Mouse (Mus musculus): ENCODE measurements around the gene Ccrl2.

Gene Ccrl2

DNA sequence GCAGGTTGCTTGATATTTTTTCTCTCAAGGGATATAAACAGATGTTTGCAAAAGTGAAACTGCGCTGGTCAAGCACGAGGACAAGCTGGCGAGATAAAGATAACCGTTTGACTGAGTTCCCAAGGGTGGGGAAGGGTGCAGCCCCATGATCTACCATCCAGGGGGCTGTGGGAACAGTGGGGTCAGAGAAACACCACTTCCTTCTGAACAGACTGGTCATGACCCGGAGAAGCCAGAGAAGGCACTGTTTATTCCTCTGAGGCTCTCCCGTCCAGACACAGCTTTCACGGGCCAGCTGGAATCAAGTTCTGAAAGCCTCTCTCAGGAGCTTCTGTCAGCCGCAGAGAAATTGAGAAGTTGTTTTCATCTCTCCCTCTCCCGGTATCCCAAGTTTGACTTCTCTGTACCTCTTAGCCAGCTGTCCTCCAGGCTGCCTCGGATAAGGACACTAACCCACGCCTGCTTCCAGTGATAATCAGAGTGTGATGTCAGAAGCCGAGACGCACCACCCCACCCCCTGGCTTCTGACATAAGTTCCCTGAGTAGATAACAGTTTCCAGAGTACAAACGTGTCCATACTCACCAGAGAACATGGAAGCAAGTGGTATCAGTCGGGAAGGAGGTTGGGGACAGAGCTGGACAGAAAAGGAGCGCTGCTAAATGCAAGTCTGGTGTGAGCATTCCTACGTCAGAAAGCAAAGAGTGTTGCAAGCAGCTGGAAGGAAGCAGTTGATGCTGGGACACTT lies at the start of gene Ccrl2:
Gene Ccrl2, minus strand, starts transcription at position 722 of the 746 bp plus-strand sequence.
- Histone ChIP-seq H3K36me3 (ENCODE audit: control insufficient read depth, insufficient read depth, low read length, poor library complexity, severe bottlenecking) (no peaks in the 10 kb centered on the region), H3K27me3 (ENCODE audit: control insufficient read depth, insufficient read depth, low read length, poor library complexity, severe bottlenecking) (no peaks in the 10 kb centered on the region)
- peak; percentile 33 for DNase-seq (ENCODE audit: low read depth, low spot score)

DNA sequence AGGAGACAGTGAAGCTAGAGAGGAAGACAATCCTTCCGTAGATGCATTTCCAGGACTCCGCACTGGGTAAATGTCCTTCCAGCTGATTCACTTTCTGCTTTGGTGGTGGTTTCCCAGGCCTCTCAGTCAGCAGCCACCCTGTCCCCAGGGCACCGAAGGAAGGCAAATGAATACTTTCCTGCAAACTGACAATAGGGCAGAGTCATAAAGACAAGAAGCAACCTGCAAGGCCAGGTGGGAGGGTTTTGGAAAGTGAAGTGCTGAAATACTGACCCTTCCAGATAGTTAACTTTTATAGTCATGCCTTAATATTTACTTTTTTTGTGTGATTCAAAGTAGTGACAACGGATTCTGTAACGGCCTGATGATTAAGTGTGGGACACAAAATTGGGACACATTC lies 46.6 kb upstream of the Ccrl2 start:
- no peak for DNase-seq (ENCODE audit: low read depth, low spot score)
- Histone ChIP-seq H3K27me3 (ENCODE audit: control insufficient read depth, insufficient read depth, low read length, poor library complexity, severe bottlenecking) (no peaks in the 10 kb centered on the region), H3K36me3 (ENCODE audit: control insufficient read depth, insufficient read depth, low read length, poor library complexity, severe bottlenecking) (no peaks in the 10 kb centered on the region)

- Histone ChIP-seq H3K27me3 (ENCODE audit: control insufficient read depth, insufficient read depth, low read length, poor library complexity, severe bottlenecking) (peaks cover under 1% of the 10 kb centered on the region; the same call in 1 of the 2 replicates), H3K36me3 (ENCODE audit: control insufficient read depth, insufficient read depth, low read length, poor library complexity, severe bottlenecking) (no peaks in the 10 kb centered on the region)
- DNase-seq (ENCODE audit: low read depth, low spot score), result no peak
These were observed 46.0 kb upstream of the Ccrl2 start for GRCm38 (mm10) chr9:111103293-111103692.

DNA sequence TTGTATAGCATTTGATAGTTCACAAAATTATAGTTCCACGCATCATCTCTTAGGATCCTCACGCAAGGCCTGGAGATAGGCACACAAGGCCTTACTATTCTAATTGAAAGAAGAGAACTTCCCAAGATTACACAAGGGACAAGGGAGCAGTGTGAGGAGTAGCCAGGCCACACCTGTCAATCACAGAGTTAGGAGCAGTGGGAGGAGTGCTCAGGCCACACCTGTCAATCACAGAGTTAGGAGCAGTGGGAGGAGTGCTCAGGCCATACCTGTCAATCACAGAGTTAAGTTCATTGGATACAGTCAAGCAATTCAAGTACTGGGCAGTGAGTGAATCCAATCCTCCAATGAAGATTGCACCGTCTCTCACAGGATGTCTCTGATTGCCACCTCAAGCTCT lies 43.1 kb upstream of the Ccrl2 start:
- no peaks in the 10 kb centered on the region for H3K36me3 ChIP-seq (ENCODE audit: control insufficient read depth, insufficient read depth, low read length, poor library complexity, severe bottlenecking)
- no peak for DNase-seq (ENCODE audit: low read depth, low spot score)
- H3K27me3 ChIP-seq (ENCODE audit: control insufficient read depth, insufficient read depth, low read length, poor library complexity, severe bottlenecking), result peaks cover 2% of the 10 kb centered on the region; the same call in 1 of the 2 replicates

DNA sequence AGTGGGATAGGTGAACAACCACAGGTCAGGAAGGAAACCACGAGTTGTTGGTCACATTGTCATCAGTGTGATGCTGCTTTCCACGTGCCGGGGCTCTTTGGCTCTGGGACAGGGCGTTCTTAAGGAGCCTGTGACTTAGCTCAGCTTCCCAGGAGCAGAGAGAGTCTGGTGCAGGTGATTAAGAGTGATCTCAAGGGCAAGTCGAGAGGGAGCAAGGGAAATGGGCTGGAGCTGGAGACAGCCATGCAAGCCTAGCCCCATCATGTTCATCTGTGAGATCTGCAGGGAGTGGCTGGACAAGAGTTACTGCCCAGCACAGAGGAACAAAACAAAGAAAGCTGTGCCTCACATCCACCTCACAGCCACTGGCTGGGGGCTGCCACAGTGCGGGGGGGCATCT lies 40.2 kb upstream of the Ccrl2 start:
- no peak for DNase-seq (ENCODE audit: low read depth, low spot score)
- Histone ChIP-seq H3K27me3 (ENCODE audit: control insufficient read depth, insufficient read depth, low read length, poor library complexity, severe bottlenecking) (peaks cover 2% of the 10 kb centered on the region; the same call in 1 of the 2 replicates), H3K36me3 (ENCODE audit: control insufficient read depth, insufficient read depth, low read length, poor library complexity, severe bottlenecking) (no peaks in the 10 kb centered on the region)

DNA sequence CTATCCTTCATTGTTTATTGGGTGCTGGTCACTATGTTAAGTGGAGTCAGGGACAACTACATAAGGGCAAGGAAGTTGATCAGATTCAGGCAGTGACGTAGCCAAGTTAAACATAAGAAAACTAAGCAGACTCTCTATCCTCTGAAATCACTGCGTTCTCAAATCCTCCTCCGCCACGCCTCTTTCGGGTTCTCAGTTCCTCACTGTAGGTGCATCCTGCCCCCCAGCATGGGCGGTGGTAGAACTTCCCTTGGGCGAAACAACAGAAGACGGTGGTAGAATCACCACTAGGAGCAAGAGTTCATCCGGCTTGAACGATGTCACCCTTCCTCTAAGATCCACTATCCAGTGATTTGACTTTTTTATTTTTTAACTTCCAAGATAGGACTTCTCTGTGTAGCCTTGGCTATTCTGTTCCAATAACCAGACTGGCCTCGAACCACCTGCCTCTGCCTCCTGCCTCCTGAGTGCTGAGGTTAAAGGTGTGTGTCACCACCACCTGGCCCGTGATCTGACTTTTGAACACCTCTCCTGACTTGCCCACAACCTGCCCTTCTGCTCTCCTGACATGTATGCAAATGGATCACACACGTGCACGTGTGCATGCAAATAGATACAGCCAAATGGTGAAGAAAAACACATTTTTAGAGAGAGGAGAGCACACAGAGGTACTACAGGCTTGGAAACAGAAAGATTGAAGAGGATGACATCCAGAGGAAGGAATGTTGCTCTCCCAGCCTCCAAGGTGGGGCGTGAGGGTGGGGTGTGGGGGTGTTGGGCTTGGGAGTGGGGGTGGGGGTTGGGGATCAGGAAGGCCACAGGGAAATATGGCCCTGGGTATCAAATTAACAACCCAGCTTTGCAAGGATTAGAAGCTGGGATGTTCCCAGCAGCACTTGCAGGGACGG lies 39.4 kb upstream of the Ccrl2 start:
- DNase-seq (ENCODE audit: low read depth, low spot score), result peak; percentile 25
- H3K27me3 ChIP-seq (ENCODE audit: control insufficient read depth, insufficient read depth, low read length, poor library complexity, severe bottlenecking), result peaks cover 2% of the 10 kb centered on the region; the same call in 1 of the 2 replicates
- H3K36me3 ChIP-seq (ENCODE audit: control insufficient read depth, insufficient read depth, low read length, poor library complexity, severe bottlenecking), result no peaks in the 10 kb centered on the region

- no peak for DNase-seq (ENCODE audit: low read depth, low spot score)
- H3K36me3 ChIP-seq (ENCODE audit: control insufficient read depth, insufficient read depth, low read length, poor library complexity, severe bottlenecking), result no peaks in the 10 kb centered on the region
- H3K27me3 ChIP-seq (ENCODE audit: control insufficient read depth, insufficient read depth, low read length, poor library complexity, severe bottlenecking), result peaks cover 2% of the 10 kb centered on the region; the same call in 1 of the 2 replicates
These were observed 38.4 kb upstream of the Ccrl2 start for GRCm38 (mm10) chr9:111095710-111096109.

- Histone ChIP-seq H3K36me3 (ENCODE audit: control insufficient read depth, insufficient read depth, low read length, poor library complexity, severe bottlenecking) (no peaks in the 10 kb centered on the region), H3K27me3 (ENCODE audit: control insufficient read depth, insufficient read depth, low read length, poor library complexity, severe bottlenecking) (peaks cover 2% of the 10 kb centered on the region; the same call in 1 of the 2 replicates)
- no peak for DNase-seq (ENCODE audit: low read depth, low spot score)
These were observed 37.3 kb upstream of the Ccrl2 start for GRCm38 (mm10) chr9:111094626-111095025.

DNA sequence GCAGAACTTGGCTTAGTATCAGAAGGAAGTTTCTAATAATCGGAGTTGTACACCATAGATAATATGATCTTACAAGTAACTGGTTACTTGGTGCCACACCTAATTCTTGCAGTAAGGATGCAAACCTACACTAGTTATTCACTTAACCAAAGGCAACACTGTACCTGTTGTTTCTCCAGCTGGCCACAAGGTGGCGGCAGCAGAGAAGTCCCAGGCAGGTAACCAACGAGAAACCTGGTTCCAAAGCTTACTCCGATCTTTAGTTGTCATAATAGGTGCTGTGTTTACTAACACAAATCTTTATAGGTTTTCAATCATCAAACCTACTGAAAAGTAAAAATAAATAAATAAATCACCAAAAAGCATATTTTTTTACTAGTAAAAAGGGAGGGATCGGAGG lies 35.8 kb upstream of the Ccrl2 start:
- Histone ChIP-seq H3K36me3 (ENCODE audit: control insufficient read depth, insufficient read depth, low read length, poor library complexity, severe bottlenecking) (no peaks in the 10 kb centered on the region), H3K27me3 (ENCODE audit: control insufficient read depth, insufficient read depth, low read length, poor library complexity, severe bottlenecking) (no peaks in the 10 kb centered on the region)
- DNase-seq (ENCODE audit: low read depth, low spot score), result peak; percentile 71

GRCm38 (mm10) chr9:111092657-111093056 lies 35.3 kb upstream of the Ccrl2 start:
- Histone ChIP-seq H3K27me3 (ENCODE audit: control insufficient read depth, insufficient read depth, low read length, poor library complexity, severe bottlenecking) (no peaks in the 10 kb centered on the region), H3K36me3 (ENCODE audit: control insufficient read depth, insufficient read depth, low read length, poor library complexity, severe bottlenecking) (no peaks in the 10 kb centered on the region)
- no peak for DNase-seq (ENCODE audit: low read depth, low spot score)

GRCm38 (mm10) chr9:111088886-111089285 lies 31.6 kb upstream of the Ccrl2 start:
- Histone ChIP-seq H3K36me3 (ENCODE audit: control insufficient read depth, insufficient read depth, low read length, poor library complexity, severe bottlenecking) (no peaks in the 10 kb centered on the region), H3K27me3 (ENCODE audit: control insufficient read depth, insufficient read depth, low read length, poor library complexity, severe bottlenecking) (no peaks in the 10 kb centered on the region)
- no peak for DNase-seq (ENCODE audit: low read depth, low spot score)

- no peaks in the 10 kb centered on the region for H3K36me3 ChIP-seq (ENCODE audit: control insufficient read depth, insufficient read depth, low read length, poor library complexity, severe bottlenecking)
These were observed 30.6 kb upstream of the Ccrl2 start for GRCm38 (mm10) chr9:111087960-111088359.

GRCm38 (mm10) chr9:111086995-111087606 lies 29.8 kb upstream of the Ccrl2 start:
- no peaks in the 10 kb centered on the region for H3K27me3 ChIP-seq (ENCODE audit: control insufficient read depth, insufficient read depth, low read length, poor library complexity, severe bottlenecking)
- H3K36me3 ChIP-seq (ENCODE audit: control insufficient read depth, insufficient read depth, low read length, poor library complexity, severe bottlenecking), result no peaks in the 10 kb centered on the region
- no peak for DNase-seq (ENCODE audit: low read depth, low spot score)

More at GRCm38 (mm10) chr9:111087960-111088359, 30.6 kb upstream of the Ccrl2 start:
- no peaks in the 10 kb centered on the region for H3K27me3 ChIP-seq (ENCODE audit: control insufficient read depth, insufficient read depth, low read length, poor library complexity, severe bottlenecking)
- DNase-seq (ENCODE audit: low read depth, low spot score), result no peak

DNA sequence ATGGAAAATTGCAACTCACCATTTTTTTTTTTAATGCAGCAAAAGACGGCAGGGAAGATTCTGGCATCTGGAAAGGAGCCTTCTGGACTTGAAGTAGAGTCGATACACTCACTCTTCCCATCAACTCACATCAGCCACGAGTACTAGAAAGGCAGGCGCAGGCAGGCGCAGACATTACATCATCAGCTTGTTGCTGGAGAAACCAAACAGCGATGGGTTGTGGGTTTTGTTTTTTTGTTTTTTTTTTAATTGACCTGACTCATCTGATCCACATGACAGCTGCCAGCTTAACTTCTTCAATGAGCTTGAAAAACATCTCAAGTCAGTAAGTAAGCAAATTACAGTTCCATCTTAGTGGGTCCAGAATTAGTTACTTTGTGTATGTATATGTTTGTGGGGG lies 28.8 kb upstream of the Ccrl2 start:
- no peak for DNase-seq (ENCODE audit: low read depth, low spot score)
- Histone ChIP-seq H3K36me3 (ENCODE audit: control insufficient read depth, insufficient read depth, low read length, poor library complexity, severe bottlenecking) (no peaks in the 10 kb centered on the region), H3K27me3 (ENCODE audit: control insufficient read depth, insufficient read depth, low read length, poor library complexity, severe bottlenecking) (no peaks in the 10 kb centered on the region)

DNA sequence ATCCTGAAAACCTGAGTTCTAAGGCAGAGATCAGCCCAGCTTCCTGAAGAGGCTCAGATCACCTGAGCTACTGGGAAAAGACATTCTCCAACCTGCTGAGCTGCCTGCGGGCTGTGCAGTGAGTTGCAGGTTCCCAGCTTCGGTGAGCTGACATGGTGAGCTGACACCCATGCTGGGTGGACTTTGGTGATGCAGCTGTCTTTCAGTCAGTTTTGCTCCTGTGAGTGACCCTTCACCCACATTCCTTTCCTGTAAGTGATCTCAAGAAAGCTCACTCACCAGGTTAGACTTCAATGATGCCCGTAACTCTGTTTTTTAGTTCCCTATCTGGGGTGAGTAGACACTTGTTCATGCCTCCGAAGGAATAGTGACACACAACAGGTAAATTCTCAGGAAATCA lies 28.0 kb upstream of the Ccrl2 start:
- no peaks in the 10 kb centered on the region for H3K27me3 ChIP-seq (ENCODE audit: control insufficient read depth, insufficient read depth, low read length, poor library complexity, severe bottlenecking)
- no peaks in the 10 kb centered on the region for H3K36me3 ChIP-seq (ENCODE audit: control insufficient read depth, insufficient read depth, low read length, poor library complexity, severe bottlenecking)
- DNase-seq (ENCODE audit: low read depth, low spot score), result no peak
